28 mouse cellular contexts compared by ENCODE assay signal in genomic region chr5:27658569-27658968, GRCm38 (mm10).
DNase-seq lines count a peak whose midpoint lies in the region; ATAC-seq and TF ChIP-seq lines count a peak whose summit lies in the region.
"Had no signal": no experiment of that assay in that cellular context is flagged by ENCODE, and none has a peak within 500 bp of the region (broad histone marks: within the 10 kb centered on the region; RNA-seq: fewer than 3 reads in every experiment).

No protein-coding gene starts in this region.

- ATAC-seq in kidney, embryonic 14.5 days (ENCODE audit: low FRiP score, low TSS enrichment) = peak; percentile 14; the same call in 1 of the 2 replicates
- ATAC-seq in erythroblast, adult 5-6 weeks (replicated peaks; ENCODE audit: low FRiP score, poor library complexity, severe bottlenecking) = peak; percentile 44
- peak; percentile 88 for ATAC-seq in liver, embryonic 14.5 days (ENCODE audit: insufficient read depth)
- ATAC-seq in midbrain, postnatal 0 days (ENCODE audit: low FRiP score) = no peak
- ATAC-seq: forebrain, embryonic 15.5 days; intestine, embryonic 16.5 days had no signal

- no peak overlapping the region for H3K27ac ChIP-seq in kidney, embryonic 14.5 days (ENCODE audit: low read depth, low read length)
- no peak overlapping the region for H3K27ac ChIP-seq in liver, embryonic 14.5 days
- no peak overlapping the region for H3K27ac ChIP-seq in midbrain, postnatal 0 days (ENCODE audit: low read depth, low read length)
- H3K27ac ChIP-seq: embryonic facial prominence, embryonic 10.5 days; embryonic facial prominence, embryonic 15.5 days; forebrain, embryonic 15.5 days; gastrocnemius, adult 2 months; hindbrain, embryonic 13.5 days; left cerebral cortex, adult 2 months; limb, embryonic 12.5 days; macrophage; neural tube, embryonic 15.5 days had no signal

- no peaks in the 10 kb centered on the region for H3K9me3 ChIP-seq in kidney, embryonic 14.5 days (ENCODE audit: control insufficient read depth, low read length)
- H3K9me3 ChIP-seq in liver, embryonic 14.5 days (ENCODE audit: control insufficient read depth, low read length) = no peaks in the 10 kb centered on the region
- H3K9me3 ChIP-seq in midbrain, postnatal 0 days (ENCODE audit: low read length) = no peaks in the 10 kb centered on the region
- H3K9me3 ChIP-seq: embryonic facial prominence, embryonic 10.5 days; embryonic facial prominence, embryonic 15.5 days; forebrain, embryonic 15.5 days; hindbrain, embryonic 13.5 days; limb, embryonic 12.5 days; neural tube, embryonic 15.5 days; stomach, embryonic 15.5 days had no signal

- H3K36me3 ChIP-seq in kidney, embryonic 14.5 days (ENCODE audit: control insufficient read depth, insufficient read depth, low read length) = no peaks in the 10 kb centered on the region
- no peaks in the 10 kb centered on the region for H3K36me3 ChIP-seq in liver, embryonic 14.5 days (replicated peaks; ENCODE audit: control insufficient read depth, insufficient read depth, low read depth)
- peaks cover 11% of the 10 kb centered on the region; the same call in 1 of the 2 replicates for H3K36me3 ChIP-seq in midbrain, postnatal 0 days (ENCODE audit: insufficient read depth, low read length)
- H3K36me3 ChIP-seq: embryonic facial prominence, embryonic 10.5 days; embryonic facial prominence, embryonic 15.5 days; forebrain, embryonic 15.5 days; limb, embryonic 12.5 days; stomach, embryonic 15.5 days had no signal

- H3K4me1 ChIP-seq in kidney, embryonic 14.5 days (ENCODE audit: control insufficient read depth, insufficient read depth, low read length) = peaks cover 14% of the 10 kb centered on the region; the same call in 1 of the 2 replicates
- peaks cover 22 to 39% of the 10 kb centered on the region in 2 experiments for H3K4me1 ChIP-seq in liver, embryonic 14.5 days (replicated peaks; ENCODE audit: control insufficient read depth in 2 of 2, insufficient read depth in 2 of 2, low read length in 1 of 2)
- H3K4me1 ChIP-seq in midbrain, postnatal 0 days (ENCODE audit: insufficient read depth, low read length) = no peaks in the 10 kb centered on the region
- H3K4me1 ChIP-seq: embryonic facial prominence, embryonic 10.5 days; embryonic facial prominence, embryonic 15.5 days; forebrain, embryonic 15.5 days; limb, embryonic 12.5 days; neural tube, embryonic 15.5 days; stomach, embryonic 15.5 days had no signal

- no peak overlapping the region for H3K4me2 ChIP-seq in kidney, embryonic 14.5 days (replicated peaks; ENCODE audit: low read depth, low read length)
- peak overlapping the region; percentile 17; the same call in 1 of the 2 replicates for H3K4me2 ChIP-seq in liver, embryonic 14.5 days (ENCODE audit: low read depth)
- no peak overlapping the region for H3K4me2 ChIP-seq in midbrain, postnatal 0 days (ENCODE audit: low read depth, low read length, poor library complexity, severe bottlenecking)
- H3K4me2 ChIP-seq: embryonic facial prominence, embryonic 15.5 days; forebrain, embryonic 15.5 days; hindbrain, embryonic 13.5 days; limb, embryonic 12.5 days; neural tube, embryonic 15.5 days; stomach, embryonic 15.5 days had no signal

- no peaks in the 10 kb centered on the region for H3K27me3 ChIP-seq in kidney, embryonic 14.5 days (ENCODE audit: control insufficient read depth, insufficient read depth, low read length)
- H3K27me3 ChIP-seq in liver, embryonic 14.5 days (ENCODE audit: control insufficient read depth, insufficient read depth, low read length) = no peaks in the 10 kb centered on the region
- H3K27me3 ChIP-seq in midbrain, postnatal 0 days (ENCODE audit: insufficient read depth, low read length) = no peaks in the 10 kb centered on the region
- H3K27me3 ChIP-seq: embryonic facial prominence, embryonic 15.5 days; forebrain, embryonic 15.5 days; hindbrain, embryonic 13.5 days; limb, embryonic 12.5 days; neural tube, embryonic 15.5 days; stomach, embryonic 15.5 days had no signal

- TF ChIP-seq CTCF in liver, embryonic 14.5 days (IDR thresholded peaks at IDR 0.05; ENCODE audit: low read depth) = no peak
- no peak for TF ChIP-seq CTCF in midbrain, postnatal 0 days (IDR thresholded peaks at IDR 0.05)

- DNase-seq in kidney, postnatal 25 days = no peak
- DNase-seq in 416B (ENCODE audit: low read depth) = peak; percentile 22
- DNase-seq in liver, embryonic 14.5 days (ENCODE audit: low read depth in 3 of 3, low spot score in 3 of 3) = peak; percentile 46 to 76 (median 69)
- no peak for DNase-seq in adrenal gland, adult (ENCODE audit: inconsistent age in 2 of 2, low spot score in 1 of 2)
- DNase-seq in thymus, postnatal 4 days = no peak
- no peak for DNase-seq in midbrain, postnatal 0 days (ENCODE audit: low spot score)
- DNase-seq: adrenal gland, postnatal 36 days; cerebellum, adult 8-10 months; cerebellum, postnatal 25 days; gastrocnemius, adult 2 months; heart, postnatal 4 days; kidney, adult 8-10 months; lung, adult 18-20 months; lung, postnatal 10 days; midbrain, embryonic 14.5 days; right cerebral cortex, postnatal 25 days had no signal

- no peak overlapping the region for H3K4me3 ChIP-seq in kidney, embryonic 14.5 days (ENCODE audit: low read length)
- no peak overlapping the region for H3K4me3 ChIP-seq in liver, embryonic 14.5 days (ENCODE audit: insufficient read depth in 1 of 2, low read depth in 2 of 2, low read length in 2 of 2)
- no peak overlapping the region for H3K4me3 ChIP-seq in midbrain, postnatal 0 days (ENCODE audit: low read depth, low read length)
- H3K4me3 ChIP-seq: embryonic facial prominence, embryonic 10.5 days; embryonic facial prominence, embryonic 15.5 days; forebrain, embryonic 15.5 days; gastrocnemius, adult 2 months; hindbrain, embryonic 13.5 days; left cerebral cortex, adult 2 months; limb, embryonic 12.5 days; neural tube, embryonic 15.5 days; stomach, embryonic 15.5 days had no signal

- TF ChIP-seq EP300 in liver, embryonic 14.5 days (IDR thresholded peaks at IDR 0.05; ENCODE audit: low read depth) = peak; percentile 68

- no peak overlapping the region for H3K9ac ChIP-seq in kidney, embryonic 14.5 days (ENCODE audit: low read depth, low read length)
- no peak overlapping the region for H3K9ac ChIP-seq in liver, embryonic 14.5 days (replicated peaks)
- no peak overlapping the region for H3K9ac ChIP-seq in midbrain, postnatal 0 days (replicated peaks; ENCODE audit: low read length, poor library complexity, severe bottlenecking)
- H3K9ac ChIP-seq: embryonic facial prominence, embryonic 15.5 days; forebrain, embryonic 15.5 days; hindbrain, embryonic 13.5 days; limb, embryonic 12.5 days; neural tube, embryonic 15.5 days; stomach, embryonic 15.5 days had no signal

Comparison
In these comparisons a context has a peak if more than half of its experiments do, and no peak if none do; other contexts are left out.
1. DNase-seq: peak in 416B (single experiment) and liver, embryonic 14.5 days (3 of 3); none in kidney, postnatal 25 days (0 of 2), adrenal gland, adult (0 of 2), thymus, postnatal 4 days (single experiment) and midbrain, postnatal 0 days (single experiment).